Mouse (Mus musculus) gastrocnemius, postnatal 4 days (tissue): ENCODE data around the gene Tsc2. TPM values are rescaled to one million over a fixed set of nuclear protein-coding genes. Genes with fewer than 3 reads are reported as not detected.

Experiments used
- DNase-seq, 2 experiments: peaks; one replicate each; pipeline ENCODE4 v3.0.0; 2021 to 2022; ENCODE audit warnings: low spot score in 2 of 2, mixed read lengths in 2 of 2
- total RNA-seq, 2 experiments: library from RNA; stranded (reverse); gene quantifications; 2 replicates each; pipeline ENCODE4 v1.2.3; 2021

Gene Tsc2
- total RNA-seq, 2 experiments from 2014 or later, result 66.4 to 75.4 TPM

DNA sequence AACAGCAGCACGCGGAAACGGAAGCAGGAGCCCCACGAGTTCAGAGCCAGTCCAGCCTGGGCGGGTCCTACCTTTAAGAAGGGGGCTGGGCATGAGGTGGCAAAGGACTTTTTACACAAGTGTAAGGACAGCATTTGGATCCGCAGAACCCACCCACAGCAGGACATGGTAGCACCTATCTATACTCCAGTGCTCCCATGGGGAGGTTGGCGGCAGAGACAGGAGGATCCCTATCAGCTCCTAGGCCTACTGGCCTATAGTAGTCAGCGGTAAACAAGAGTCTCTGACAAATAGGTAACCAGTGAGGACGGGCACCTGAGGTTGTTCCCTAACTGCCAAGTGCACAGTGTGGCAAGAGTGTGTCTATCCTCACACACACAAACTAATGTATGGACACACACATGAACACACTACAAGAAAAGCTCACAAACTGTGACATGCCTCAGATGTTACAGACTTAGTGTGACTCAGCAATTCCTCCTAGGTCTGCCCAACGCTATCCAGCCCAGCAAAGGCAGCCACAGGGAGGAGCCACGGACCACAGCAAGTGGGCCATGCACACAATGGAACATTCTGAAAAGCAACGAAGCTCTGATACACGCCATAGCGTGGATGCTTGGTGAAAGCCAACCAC lies 14.8 kb downstream of the Tsc2 start:
- no peak for DNase-seq

DNA sequence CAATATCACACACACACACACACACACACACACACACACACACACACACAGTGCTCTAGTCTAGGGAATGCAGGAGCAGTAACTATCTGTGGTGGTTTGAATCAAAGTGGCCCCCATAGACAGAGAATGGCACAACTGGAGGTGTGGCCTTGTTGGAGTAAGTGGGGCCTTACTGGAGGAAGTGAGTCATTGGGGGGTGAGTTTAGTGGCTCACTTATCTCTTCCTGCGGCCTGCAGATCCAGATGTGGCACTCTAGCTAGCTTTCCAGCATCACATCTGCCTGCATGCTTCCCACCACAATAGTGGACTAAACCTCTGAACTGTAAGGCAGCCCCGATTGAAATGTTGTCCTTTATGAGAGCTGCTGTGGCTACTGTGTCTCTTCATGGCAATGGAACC lies 21.7 kb downstream of the Tsc2 start:
- no peak for DNase-seq

DNA sequence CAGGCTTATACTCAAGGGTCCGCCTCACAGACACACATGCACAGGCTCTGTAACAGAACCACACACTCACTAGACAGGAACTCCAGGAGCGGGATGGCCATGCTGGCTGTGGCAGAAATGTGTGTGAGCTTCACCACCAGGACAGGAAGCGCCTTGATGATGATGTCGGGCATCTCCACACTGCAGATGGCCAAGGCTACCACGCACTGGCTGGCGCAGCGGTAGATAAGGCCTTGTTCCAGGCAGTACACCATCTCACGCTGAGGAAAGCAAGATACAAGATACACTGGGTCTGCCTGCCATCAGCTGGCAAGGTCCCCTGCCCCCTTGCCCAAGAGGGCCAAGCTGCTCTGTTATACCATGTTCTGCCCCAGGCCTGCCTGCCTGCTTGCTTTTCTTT lies 23.6 kb downstream of the Tsc2 start:
- DNase-seq, result no peak

DNA sequence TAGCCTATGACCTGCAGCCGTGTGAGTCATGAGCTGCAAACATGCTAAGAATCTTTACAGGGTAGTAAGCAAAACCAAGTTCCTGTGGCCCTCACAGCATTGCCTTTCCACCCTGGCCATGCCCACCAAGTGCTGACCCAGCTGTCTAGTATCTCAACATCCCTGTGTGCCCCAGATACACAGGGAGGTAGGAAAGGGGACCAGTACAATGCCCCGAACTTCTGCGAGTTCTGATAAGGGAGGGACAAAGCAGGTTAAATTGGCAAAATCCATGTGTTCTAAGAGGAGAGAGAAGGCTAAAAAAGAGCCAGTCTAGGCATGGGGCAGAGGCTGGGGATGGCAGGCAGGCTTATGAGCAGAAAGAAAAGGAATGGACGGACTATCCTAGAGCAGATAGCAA lies 24.1 kb downstream of the Tsc2 start:
- no peak for DNase-seq

DNA sequence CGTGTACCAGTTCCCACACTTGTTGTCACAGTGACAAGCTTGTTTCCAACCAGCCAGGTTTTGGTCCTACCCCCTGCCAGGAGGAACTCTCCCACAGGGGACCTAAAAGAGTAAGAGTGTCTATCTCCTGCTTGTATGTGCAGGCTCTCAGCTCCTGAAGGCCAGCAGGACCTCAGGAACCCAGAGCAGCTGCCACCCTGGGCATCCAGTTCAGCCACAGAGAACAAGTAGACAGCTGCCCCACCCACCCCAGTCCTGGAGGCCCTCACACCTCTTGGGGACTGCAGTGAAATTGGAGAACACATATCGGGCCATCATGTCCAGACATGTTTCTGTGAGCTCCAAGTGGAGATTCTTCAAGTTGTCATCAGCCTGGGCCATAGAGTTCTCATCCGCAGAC lies 27.9 kb downstream of the Tsc2 start:
- no peak for DNase-seq

DNA sequence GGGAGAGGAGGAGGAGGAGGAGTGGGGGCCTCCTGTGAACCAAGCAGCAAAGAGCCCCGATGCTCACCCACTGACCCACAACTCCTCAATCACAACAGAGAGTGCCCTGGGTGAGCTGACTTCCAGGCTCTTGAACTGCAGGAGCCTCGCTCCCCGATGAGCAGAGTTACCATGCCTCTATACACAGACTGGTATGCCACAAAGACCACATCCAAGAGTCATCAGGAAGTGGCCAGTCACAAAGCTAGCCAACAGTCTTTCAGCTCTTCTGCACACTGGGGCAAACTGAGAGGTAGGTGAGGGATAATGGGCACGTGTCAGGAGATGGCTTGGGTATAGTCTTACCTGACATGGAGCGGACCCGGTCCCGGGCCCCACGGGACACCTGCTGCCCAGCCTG lies 28.5 kb downstream of the Tsc2 start:
- DNase-seq, result no peak

DNA sequence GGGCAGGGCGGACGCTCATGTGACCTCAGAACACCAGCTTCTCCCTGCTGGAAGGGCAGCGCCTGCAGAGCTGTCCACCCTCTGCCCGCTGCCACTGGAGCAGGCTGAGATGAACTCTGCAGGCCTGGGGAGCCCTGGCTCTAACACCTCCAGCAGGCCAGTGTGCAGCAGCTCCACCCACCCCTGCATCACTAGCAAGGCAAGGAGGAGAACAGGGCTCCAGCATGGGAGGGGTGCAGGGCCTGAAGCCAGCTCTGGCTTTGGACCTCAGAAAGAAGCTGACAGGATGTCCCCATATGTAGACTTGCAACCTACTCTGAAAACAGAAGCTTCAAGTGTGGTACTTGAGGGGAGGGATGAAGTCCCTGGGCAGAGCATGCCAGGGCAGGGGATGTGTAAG lies 31.9 kb downstream of the Tsc2 start:
- no peak for DNase-seq

DNA sequence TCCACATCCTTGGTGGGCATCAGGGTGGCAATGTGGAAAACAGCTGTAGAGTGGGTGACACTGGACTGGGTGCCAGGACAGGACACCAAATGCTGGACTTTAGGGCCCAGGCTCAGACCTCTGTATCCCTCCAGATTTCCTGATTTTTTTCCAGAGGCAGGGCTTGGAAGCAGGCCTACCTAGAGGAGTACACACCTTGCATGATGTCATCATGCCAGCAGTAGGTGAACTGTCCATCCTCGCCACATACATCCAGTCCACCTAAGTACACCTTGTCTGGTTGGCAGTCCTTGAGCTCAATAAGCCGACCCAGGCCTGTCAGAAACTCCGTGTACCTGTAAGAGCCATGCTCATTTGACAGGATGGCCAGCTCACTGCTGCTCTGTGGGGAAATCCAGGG lies 34.4 kb downstream of the Tsc2 start:
- DNase-seq, result no peak

DNA sequence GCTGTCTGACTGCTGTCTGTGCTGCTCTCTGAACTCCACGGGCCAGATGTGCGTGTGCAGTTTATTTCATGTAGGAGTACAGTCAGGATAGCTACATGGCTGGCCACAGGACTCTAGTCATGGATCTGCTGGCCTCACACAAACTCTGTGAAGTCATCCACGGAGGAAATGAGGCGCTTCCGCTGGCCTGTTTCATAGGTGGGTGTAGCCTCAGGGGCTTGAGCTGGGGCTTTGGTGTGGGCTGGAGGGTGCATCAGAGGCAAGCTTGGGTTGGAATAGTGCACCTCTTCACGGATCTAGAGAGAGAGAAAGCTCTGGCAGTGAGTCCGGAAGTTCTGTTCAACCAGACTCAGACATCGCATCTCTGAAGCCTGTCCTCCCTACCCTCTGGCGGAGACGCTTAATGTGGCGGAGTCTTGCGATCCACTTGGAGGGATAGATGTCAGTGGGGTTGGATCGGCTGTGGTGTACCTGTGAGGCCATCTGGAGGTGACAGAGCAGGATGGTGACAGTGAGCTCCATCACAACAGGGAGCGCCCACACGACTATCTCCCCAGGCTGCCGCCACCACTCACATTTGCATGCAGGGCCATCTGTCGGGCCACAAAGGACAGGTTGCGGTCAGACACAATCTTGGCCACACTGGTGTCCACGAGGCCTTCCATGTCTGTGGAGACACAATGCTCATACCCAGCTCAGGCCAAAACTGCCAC lies 35.8 kb downstream of the Tsc2 start:
- DNase-seq, result no peak

DNA sequence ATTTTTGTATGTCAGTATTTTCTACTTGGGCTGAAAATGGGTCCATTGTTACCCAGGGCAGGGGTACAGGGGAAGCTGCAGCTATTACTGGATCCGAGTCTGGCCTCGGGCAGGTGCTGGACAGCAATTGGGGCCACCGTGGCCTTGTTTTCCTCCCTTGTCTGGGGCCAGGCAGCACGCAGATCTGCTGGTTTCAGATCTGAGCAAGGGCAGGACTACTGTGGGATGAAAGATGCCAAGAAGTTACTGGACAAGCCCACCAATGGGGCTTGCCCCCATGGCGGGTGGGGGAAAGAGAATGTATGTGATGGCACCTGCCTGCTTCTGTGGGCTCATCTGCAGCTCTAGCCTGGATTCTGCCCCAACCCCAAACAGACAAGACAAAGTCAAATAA lies 36.4 kb downstream of the Tsc2 start:
- DNase-seq, result no peak

DNA sequence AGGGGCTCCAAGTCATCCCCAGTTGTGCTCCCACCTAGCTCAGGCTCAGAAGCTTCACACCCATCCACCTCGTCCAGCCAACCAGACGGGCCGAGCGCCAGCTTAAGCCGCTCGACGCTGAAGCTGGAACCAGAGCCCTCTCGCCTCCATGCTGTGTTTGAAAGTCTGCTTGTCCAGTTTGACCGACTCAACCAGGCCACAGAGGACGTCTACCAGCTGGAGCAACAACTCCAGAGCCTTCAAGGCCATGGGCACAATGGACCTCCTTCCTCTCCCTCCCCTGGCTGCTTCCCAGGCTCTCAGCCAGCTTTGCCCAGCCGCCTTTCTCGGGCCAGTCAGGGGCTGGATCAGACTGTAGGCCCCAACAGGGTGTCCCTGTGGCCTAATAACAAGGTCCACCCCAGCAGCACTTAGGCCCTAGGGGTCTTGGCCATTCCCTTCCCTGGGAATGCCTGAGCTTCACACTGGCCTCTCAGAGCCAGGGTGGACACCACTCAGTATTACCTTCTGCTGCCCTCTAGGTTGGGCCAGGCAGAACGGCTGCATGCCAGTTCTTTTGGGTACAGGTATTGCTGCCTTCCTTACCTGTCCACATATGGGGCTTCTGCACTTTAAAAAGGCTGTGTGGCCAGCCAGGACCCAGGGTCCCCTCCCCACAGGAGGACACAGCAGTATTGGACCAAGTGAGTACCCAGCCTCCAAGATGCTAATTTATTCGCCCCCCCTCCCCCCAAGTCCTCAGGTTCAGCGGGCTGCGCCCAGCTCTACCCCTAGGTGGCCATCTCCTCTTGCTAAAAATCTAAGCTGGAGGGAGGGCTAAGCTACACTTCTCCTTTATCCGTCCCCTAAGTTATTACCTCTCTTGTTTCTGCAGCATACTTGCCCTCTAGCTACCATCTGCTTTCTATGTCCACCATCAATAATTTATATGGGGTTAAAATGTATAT lies 37.0 kb downstream of the Tsc2 start:
- DNase-seq, result no peak

DNA sequence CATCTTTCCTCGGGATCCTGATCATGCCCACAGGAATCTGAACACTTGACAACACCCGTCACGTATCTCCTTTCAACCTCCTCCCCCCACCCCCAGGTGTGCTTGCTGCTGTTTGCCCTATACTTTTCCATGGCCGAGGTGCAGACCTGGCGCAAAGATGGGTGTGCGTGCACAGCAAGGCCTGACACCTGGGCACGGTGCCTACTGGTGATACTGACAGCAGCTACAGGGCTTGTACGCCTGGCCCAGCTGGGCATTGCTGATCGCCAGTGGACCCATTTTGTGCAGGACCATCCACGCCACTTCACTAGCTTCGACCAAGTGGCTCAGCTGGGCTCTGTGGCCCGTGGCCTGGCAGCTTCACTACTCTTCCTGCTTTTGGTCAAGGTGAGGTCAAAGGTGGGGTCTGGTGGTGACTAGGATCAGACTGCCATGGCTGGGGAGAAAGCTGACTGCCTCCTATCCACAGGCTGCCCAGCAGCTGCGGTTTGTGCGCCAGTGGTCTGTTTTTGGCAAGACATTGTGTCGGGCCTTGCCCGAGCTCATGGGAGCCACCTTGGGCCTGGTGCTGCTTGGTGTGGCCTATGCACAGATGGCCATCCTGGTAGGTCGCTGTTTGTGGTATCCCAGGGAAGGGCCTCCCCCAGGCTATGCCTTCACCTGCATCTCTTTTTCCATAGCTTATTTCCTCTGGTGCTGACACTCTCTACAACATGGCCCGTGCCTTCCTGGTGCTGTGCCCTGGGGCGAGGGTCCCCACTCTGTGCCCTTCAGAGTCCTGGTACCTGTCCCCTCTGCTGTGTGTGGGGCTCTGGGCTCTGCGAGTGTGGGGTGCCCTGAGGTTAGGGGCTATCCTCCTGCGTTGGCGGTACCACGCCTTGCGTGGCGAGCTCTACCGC lies 38.2 kb downstream of the Tsc2 start:
- DNase-seq, result no peak

DNA sequence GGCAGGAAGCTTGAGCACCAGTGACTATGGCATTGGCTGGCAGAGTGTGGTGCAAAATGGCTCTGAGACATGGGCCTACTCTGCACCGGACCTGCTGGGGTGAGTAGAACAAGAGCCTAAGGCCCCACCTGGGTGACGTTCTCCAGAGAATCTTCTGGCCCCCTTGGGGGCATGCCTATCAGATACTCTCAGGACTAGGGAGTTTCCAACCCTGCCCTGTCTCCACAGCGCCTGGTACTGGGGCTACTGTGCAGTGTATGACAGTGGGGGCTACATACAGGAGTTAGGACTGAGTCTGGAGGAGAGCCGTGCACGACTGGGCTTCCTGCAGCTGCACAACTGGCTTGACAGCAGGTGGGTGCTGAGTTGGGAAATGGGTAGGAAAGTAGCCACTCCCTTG lies 39.2 kb downstream of the Tsc2 start:
- DNase-seq, result no peak

DNA sequence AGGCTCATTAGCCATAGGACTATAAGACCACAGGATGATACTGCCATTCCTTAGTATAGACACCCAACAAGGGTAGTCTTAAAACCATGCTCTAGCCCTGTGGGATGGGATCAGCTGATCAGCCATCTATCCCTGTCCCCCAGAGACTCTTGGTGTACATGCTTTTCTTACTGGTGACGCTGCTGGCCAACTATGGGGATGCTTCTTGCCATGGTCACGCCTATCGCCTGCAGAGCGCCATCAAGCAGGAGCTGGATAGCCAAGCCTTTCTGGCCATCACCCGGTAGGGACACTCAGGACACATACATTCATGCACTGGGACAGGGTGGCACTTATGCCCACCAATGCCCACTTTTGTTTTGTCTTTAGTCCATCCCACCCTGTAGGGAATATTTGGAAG lies 40.7 kb downstream of the Tsc2 start:
- DNase-seq, result no peak

DNA sequence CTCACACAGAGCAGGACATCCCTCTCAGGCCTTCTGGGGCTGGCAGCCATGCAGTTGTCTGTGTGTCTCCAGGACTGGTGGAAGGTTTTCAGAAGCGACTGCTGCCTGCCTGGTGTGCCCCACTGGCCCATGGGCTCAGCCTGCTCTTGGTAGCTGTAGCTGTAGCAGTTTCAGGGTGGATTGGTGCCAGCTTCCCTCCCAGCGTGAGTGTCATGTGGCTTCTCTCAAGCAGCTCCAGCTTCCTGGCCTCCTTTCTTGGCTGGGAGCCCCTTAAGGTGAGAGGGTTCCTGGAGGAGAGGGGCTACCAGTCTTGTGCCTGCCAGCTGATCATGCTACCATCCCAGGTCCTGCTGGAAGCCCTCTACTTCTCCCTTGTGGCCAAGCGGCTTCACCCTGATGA lies 41.5 kb downstream of the Tsc2 start:
- no peak for DNase-seq

DNA sequence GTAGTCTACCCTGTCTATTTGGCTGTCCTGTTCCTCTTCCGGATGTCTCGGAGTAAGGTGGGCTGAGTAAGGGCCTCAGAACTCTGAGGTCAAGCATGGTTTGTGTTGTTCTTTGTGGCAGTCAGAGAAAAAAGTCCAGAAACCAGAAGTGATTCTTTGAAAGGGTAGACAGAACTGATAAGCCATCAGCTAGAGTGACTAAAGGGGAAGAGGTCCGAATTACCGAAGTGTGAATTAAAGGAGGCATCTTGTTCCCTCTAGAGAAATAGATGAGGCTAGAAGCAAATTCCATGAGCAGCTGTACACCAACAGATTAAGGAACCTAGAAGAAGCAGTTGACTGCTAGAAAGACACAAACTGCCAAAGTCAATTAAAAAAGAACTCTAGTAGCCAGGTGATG lies 45.9 kb downstream of the Tsc2 start:
- no peak for DNase-seq

DNA sequence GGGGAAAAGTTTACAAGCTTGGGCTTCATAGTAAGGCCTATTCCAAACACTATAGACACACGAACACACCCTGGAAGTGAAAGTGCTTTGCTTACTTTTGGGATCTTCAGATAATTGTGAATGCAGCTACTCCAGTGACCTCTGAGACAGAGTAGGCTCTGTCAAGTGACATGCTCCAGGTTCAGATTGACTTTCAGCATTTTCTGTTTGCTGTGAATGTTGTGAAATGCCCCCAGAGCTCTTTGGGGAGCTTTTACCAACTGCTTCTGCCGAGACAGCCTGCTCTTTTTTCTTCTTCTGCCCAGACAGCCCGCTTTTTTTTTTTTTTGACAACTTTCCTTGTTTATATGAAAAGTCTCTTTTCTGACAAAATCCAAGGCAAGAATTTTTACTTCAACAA lies 47.9 kb downstream of the Tsc2 start:
- DNase-seq, result no peak

DNA sequence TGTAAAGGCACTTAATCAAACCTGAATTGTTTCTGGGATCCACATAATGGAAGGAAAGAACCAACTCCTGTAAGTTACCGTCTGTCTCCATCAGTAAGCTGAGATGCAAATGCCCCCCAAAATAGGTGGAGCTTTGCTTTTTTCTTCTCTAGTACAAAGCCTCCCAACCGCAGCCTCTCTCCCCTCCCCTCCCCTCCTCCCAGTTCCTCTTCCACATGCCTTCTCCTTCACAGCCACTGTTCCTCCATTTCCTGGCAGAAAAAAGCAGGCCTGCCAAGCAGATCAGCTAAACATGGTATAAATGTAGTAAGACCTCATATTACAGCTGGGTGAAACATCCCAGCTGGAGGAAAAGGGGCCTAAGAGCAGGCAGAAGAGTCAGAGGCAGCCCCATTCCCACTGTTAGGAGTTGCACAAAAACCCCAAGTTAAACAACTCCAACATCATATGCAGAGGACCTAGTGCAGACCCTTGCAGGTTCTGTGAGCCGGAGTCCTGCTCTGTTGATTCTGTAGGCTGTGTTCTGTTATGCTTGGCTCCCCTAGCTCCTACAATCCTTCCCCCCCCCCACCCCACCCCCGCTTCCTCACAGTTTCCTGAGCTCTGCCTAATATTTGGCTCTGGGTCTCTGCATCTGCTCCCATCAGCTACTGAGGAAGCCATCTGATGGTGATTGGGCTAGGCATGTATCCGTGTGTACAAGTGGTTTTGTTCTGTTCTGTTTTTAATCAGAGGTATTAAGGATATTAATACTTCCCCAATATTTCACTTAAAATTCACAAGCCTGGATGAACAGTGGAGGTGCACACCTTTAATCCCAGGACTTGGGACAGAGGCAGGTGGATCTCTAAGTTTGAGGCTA lies 48.6 kb downstream of the Tsc2 start:
- DNase-seq, result no peak

DNA sequence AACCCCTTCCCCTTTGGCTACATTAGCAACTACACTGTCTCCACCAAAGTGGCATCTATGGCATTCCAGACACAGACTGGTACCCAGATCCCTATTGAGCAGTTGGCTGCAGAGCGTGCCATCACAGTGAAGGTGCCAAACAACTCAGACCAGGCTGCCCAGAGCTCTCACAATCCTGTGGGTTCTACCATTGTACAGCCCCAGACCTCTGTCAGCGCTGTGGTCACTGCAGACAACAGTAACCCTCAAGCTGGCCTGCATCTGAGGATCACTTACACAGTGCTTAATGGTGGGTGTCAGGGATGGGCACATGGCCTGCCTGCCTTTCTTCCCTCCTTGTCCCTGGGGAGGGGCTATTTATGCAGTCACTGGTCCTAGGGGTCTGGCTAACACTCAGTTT lies 52.1 kb downstream of the Tsc2 start:
- DNase-seq, result no peak

DNA sequence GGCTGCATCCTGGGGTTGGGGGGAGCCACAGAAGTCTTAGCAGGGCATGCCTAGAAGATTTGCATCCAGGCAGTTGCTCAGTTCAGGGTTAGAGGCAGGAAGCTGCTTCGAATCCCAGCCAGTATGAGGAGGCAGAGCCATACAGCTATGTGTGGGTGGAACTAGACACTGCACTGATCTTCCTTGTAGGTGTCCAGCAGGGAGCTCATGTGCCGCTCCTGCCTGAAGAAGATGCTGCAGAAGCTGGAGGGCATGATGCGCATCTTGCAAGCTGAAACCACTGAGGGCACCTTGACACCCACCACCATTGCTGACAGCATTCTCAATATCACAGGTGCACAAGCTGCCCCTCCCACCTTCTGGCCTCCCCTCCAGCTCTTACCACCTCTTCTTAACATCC lies 52.9 kb downstream of the Tsc2 start:
- DNase-seq, result no peak
